Mouse (Mus musculus): ENCODE data around the gene Ifitm6. TPM values are rescaled to one million over a fixed set of nuclear protein-coding genes. Genes with fewer than 3 reads are reported as not detected.

Ifitm6 gene
- 31.9 and 45.4 TPM in 2 replicates for polyA plus RNA-seq (2012; ENCODE audit: insufficient read depth, insufficient read length, missing spikeins)

DNA sequence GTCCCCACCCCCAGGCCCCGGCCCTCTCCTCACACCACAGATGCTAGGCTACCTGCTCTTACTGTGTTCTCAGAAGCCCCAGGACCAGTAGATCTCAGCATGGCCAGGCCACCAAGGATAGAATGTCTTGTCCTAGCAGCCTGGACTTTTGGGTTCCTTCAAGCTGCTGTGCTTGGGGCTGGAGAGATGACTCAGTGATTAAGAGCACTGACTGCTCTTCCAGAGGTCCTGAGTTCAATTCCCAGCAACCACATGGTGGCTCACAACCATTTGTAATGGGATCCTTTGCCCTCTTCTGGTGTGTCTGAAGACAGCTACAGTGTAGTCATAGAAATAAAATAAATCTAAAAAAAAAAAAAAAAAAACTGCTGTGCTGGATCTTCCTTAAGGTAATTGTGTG lies at the start of gene Ifitm6:
Gene Ifitm6 (minus strand): TSS at position 101 of the 400 bp plus-strand sequence.
- peak within 1 kb of the TSS; percentile 98 for H3K27ac ChIP-seq (ENCODE audit: insufficient read depth, low read depth, low read length)
- peaks cover 71% of the 10 kb centered on the region for H3K4me1 ChIP-seq (ENCODE audit: control insufficient read depth, insufficient read depth, low read length)
- peak within 1 kb of the TSS; percentile 34 for H3K4me3 ChIP-seq (ENCODE audit: insufficient read depth, low read length)

DNA sequence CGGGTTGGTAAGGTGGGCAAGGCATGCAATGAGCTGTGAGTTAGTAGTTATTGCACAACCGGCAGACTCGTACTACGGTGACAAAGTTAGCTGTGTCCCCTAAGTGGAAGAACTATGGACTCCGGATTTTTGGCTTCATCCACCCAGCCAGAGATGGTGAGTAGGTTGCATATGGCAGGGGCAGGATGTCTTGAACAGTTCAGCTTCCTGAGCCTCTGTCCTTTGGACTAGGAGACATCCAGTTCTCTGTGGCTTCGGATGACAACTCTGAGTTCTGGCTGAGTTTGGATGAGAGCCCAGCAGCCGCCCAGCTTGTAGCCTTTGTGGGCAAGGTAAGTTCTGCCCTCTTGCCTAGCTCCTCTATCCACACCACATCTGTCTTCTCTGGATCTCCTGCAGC lies 46.9 kb upstream of the Ifitm6 start:
- no peak overlapping the region for H3K27ac ChIP-seq (ENCODE audit: insufficient read depth, low read depth, low read length)
- no peak for TF ChIP-seq CTCF (IDR thresholded peaks at IDR 0.05; ENCODE audit: low read depth, low read length)
- no peak for TF ChIP-seq POLR2A (IDR thresholded peaks at IDR 0.05; ENCODE audit: borderline replicate concordance, low read depth, low read length)
- no peak overlapping the region for H3K4me3 ChIP-seq (ENCODE audit: insufficient read depth, low read length)
- peaks cover 7% of the 10 kb centered on the region for H3K4me1 ChIP-seq (ENCODE audit: control insufficient read depth, insufficient read depth, low read length)

DNA sequence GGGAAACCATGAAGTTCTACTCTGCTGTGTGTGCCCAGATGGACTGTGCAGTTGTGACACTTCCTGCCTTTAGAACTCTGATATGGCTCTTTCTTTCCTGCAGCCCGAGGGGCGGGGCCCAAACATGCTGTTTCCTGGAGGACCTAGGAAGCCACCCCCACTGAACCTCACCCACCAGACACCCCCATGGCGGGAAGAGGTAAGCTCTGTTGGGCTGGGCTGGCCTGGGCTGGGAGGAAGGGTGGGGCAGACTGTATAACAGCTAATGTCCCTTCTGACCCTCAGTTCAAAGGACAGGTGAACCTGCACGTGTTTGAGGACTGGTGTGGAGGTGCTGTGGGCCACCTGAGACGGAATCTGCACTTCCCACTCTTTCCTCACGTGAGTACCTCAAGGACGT lies 46.5 kb upstream of the Ifitm6 start:
- H3K4me1 ChIP-seq (ENCODE audit: control insufficient read depth, insufficient read depth, low read length): peaks cover 7% of the 10 kb centered on the region
- no peak overlapping the region for H3K4me3 ChIP-seq (ENCODE audit: insufficient read depth, low read length)

DNA sequence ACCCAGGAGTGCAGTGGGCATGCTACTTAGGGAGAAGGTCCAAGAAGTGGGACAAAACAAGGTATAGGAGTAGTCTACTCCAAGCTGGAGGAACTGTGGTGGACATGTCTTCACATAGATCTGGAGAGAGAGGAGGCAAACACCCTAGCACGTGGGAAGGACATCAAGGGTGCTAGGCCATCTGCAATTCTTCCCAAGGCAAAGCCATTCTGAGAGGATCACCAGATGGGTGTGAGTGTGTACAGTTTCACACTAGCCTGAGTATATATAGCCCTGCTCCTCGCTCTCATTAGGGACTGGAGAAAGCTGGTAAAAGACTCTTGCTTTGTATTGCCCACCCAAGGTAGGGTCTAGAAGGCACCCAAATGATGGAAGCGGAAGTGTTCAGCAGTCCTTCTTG lies 45.6 kb upstream of the Ifitm6 start:
- no peak overlapping the region for H3K27ac ChIP-seq (ENCODE audit: insufficient read depth, low read depth, low read length)
- TF ChIP-seq CTCF (IDR thresholded peaks at IDR 0.05; ENCODE audit: low read depth, low read length) (no peak), POLR2A (IDR thresholded peaks at IDR 0.05; ENCODE audit: borderline replicate concordance, low read depth, low read length) (no peak)
- H3K4me1 ChIP-seq (ENCODE audit: control insufficient read depth, insufficient read depth, low read length): peaks cover 7% of the 10 kb centered on the region
- no peak overlapping the region for H3K4me3 ChIP-seq (ENCODE audit: insufficient read depth, low read length)

More for the DNA sequence above, 46.5 kb upstream of the Ifitm6 start:
- H3K27ac ChIP-seq (ENCODE audit: insufficient read depth, low read depth, low read length): no peak overlapping the region
- TF ChIP-seq POLR2A (IDR thresholded peaks at IDR 0.05; ENCODE audit: borderline replicate concordance, low read depth, low read length) (no peak), CTCF (IDR thresholded peaks at IDR 0.05; ENCODE audit: low read depth, low read length) (no peak)

DNA sequence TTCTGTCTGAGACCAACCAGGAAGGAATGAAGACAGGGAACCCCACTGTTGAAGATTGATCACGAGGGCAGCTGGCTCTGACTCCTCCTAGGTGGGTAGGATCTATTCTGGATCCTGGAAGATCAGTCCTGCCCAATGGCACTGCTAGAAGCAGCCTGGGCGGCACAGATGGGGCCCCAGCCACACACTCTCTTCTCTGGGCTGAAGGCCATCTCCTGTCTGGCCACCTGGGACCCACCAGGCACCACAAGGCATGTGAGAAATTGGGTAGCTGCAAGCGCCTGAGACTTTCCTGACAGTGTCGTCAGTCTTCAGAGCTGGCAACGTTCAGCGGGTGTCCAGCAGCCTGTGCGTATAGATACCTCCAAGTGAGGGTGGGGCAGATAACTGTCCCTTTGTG lies 44.8 kb upstream of the Ifitm6 start:
- H3K4me1 ChIP-seq (ENCODE audit: control insufficient read depth, insufficient read depth, low read length): peaks cover 7% of the 10 kb centered on the region
- no peak for TF ChIP-seq CTCF (IDR thresholded peaks at IDR 0.05; ENCODE audit: low read depth, low read length)
- TF ChIP-seq POLR2A (IDR thresholded peaks at IDR 0.05; ENCODE audit: borderline replicate concordance, low read depth, low read length): no peak
- H3K4me3 ChIP-seq (ENCODE audit: insufficient read depth, low read length): no peak overlapping the region
- H3K27ac ChIP-seq (ENCODE audit: insufficient read depth, low read depth, low read length): no peak overlapping the region

DNA sequence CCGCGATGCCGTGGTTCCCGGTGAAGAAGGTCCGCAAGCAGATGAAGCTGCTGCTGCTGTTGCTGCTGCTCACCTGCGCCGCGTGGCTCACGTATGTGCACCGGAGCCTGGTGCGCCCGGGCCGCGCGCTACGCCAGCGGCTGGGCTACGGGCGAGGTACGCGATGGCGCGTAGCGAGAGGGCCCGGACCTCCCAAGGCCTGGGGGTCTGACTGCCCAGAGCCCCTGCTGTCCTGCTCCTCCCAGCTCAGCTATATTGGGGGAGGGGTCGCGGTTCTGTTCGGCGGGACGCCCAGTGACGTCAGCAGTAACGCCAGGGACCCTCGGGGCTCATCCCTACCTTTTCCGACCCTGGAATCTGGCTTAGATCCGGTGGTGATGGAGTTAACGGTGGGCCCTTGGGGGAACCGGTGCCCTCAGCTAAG lies 43.6 kb upstream of the Ifitm6 start:
- Histone ChIP-seq H3K27ac (ENCODE audit: insufficient read depth, low read depth, low read length) (no peak overlapping the region), H3K4me3 (ENCODE audit: insufficient read depth, low read length) (no peak overlapping the region), H3K4me1 (ENCODE audit: control insufficient read depth, insufficient read depth, low read length) (peaks cover 7% of the 10 kb centered on the region)
- TF ChIP-seq CTCF (IDR thresholded peaks at IDR 0.05; ENCODE audit: low read depth, low read length) (no peak), POLR2A (IDR thresholded peaks at IDR 0.05; ENCODE audit: borderline replicate concordance, low read depth, low read length) (no peak)

DNA sequence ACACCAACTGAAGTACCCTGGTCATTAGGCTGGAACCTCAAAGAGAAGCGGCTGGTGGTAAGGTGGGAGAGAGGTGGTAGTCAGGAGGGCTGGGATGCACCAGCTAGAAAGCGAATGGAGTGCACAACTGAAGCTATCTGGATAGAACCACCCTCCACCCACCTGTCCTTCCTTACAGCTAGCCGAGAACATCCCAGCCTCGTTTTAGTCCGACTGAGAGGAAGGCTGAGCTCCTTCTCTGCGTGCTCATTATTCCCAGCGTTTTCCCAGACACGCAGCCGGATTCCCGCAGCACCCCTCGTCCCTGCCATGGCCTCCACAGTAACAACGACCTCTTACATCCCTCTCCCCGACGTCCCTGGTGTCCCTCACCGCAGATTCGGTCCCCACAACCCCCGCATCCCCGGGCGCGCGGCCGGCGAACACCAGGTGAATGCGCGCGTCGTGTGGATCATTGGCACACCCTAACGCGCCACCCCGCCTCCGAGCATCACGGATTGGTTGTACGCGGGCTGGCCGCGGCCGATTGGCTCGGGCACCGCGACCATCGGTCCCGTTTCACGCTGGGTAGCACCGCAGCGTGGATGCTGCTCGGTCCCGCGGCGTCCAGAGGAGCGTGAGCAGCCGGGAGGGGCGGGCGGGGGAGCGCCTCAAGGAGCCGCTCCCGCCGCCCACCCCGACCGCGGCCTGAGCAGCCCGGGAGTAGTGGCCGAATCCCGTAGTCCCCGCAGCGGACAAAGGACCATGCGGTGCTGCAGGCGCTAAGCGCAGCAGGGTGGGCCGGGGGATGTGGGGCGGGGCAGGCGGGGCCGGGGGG lies 42.9 kb upstream of the Ifitm6 start, which contains the start of gene B4galnt4:
Gene B4galnt4 (plus strand): TSS at position 679 of the 817 bp plus-strand sequence.
- H3K27ac ChIP-seq (ENCODE audit: insufficient read depth, low read depth, low read length): no peak within 1 kb of the TSS
- TF ChIP-seq POLR2A (IDR thresholded peaks at IDR 0.05; ENCODE audit: borderline replicate concordance, low read depth, low read length) (no peak), CTCF (IDR thresholded peaks at IDR 0.05; ENCODE audit: low read depth, low read length) (no peak)
- peaks cover 7% of the 10 kb centered on the region for H3K4me1 ChIP-seq (ENCODE audit: control insufficient read depth, insufficient read depth, low read length)
- peak within 1 kb of the TSS; percentile 39 for H3K4me3 ChIP-seq (ENCODE audit: insufficient read depth, low read length)

DNA sequence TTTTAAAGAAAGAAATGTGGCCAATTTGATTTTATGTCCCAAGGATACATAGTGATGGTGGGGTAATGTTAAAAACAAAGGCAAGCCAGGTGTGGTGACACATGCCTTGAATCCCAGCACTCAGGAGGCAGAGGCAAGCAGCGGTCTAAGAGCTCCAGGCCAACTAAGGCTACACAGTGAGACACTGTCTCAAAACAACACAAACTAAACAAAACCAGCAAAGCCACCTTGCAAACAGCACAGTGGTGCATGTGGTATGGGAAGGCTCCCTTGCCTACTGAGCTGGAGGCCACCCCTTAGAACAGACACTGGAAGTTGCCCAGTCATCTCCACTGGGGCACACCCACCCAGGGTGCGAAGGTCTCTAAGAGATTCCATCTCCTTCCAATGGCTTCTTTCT lies 42.2 kb upstream of the Ifitm6 start:
- Histone ChIP-seq H3K4me1 (ENCODE audit: control insufficient read depth, insufficient read depth, low read length) (peaks cover 7% of the 10 kb centered on the region), H3K4me3 (ENCODE audit: insufficient read depth, low read length) (no peak overlapping the region), H3K27ac (ENCODE audit: insufficient read depth, low read depth, low read length) (no peak overlapping the region)
- TF ChIP-seq POLR2A (IDR thresholded peaks at IDR 0.05; ENCODE audit: borderline replicate concordance, low read depth, low read length) (no peak), CTCF (IDR thresholded peaks at IDR 0.05; ENCODE audit: low read depth, low read length) (no peak)

DNA sequence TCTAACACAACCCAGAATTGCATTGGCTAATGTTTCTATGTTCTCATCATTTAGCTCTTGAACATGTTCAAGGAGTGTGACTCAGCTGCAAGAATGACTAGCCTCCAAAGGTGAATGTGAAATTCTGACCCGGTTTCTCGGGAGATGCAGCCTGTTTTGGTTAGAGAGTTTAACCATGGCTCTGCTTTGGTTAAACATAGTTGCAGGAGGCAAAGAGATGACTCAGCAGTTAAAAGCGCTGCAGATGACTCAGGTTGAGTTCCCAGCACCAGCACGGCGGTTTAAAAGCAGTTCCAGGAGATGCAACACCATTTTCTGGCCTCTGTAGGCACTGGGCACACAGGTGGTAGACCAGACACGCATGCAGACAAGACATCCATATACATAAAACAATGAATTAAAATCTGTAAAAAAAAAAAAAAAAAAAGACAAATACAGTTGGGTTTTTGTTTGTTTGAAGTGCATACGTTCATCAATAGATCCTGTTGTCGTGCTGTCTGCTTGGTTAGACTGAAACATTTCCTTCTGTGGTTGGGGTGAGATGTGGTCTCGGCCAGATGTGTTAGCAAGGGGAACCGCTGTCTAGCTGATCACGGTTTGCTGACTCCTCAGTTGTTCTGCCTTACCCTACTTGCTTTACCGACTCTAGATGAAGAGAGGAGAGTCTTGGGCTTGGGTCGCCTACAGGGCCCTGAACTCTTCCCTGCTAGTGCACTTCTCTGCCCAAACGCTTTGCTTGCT lies 41.0 kb upstream of the Ifitm6 start:
- Histone ChIP-seq H3K4me1 (ENCODE audit: control insufficient read depth, insufficient read depth, low read length) (peaks cover 2% of the 10 kb centered on the region), H3K27ac (ENCODE audit: insufficient read depth, low read depth, low read length) (no peak overlapping the region), H3K4me3 (ENCODE audit: insufficient read depth, low read length) (no peak overlapping the region)
- TF ChIP-seq POLR2A (IDR thresholded peaks at IDR 0.05; ENCODE audit: borderline replicate concordance, low read depth, low read length) (no peak), CTCF (IDR thresholded peaks at IDR 0.05; ENCODE audit: low read depth, low read length) (no peak)

DNA sequence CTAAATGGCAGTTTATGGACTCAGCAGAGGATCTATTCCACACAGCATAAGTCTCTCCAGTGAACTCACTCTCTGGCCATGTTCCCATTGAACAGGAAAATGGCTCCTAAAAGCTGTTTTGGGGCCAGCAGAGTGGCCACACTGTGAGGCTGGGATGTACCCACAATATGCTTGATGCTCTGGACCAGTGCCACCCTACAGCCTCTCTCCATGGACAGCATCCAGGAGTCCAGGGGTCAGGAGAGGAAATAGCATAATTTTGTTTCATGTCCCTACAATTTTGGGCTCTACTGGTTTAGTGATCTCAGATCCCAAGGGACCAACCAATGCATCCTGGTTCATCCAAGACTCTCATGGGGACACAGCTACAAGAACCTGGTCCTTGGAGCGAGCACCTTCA lies 39.8 kb upstream of the Ifitm6 start:
- Histone ChIP-seq H3K4me3 (ENCODE audit: insufficient read depth, low read length) (no peak overlapping the region), H3K4me1 (ENCODE audit: control insufficient read depth, insufficient read depth, low read length) (no peaks in the 10 kb centered on the region), H3K27ac (ENCODE audit: insufficient read depth, low read depth, low read length) (no peak overlapping the region)
- TF ChIP-seq CTCF (IDR thresholded peaks at IDR 0.05; ENCODE audit: low read depth, low read length): no peak
- no peak for TF ChIP-seq POLR2A (IDR thresholded peaks at IDR 0.05; ENCODE audit: borderline replicate concordance, low read depth, low read length)

Data from bone marrow macrophage, adult 2 months (primary cell).